Mouse (Mus musculus): ENCODE measurements around the gene Ehf. TPM values are rescaled to one million over a fixed set of nuclear protein-coding genes. Genes with fewer than 3 reads are reported as not detected.
A peak's percentile ranks its signal among the peaks of the same experiment; 100 is the strongest.

Gene Ehf
- total RNA-seq (2014; rRNA removed; ENCODE audit: low replicate concordance): 3.7 and 4.6 TPM in 2 replicates
- polyA plus RNA-seq (2015; fragmentation: Nextera tagmentation; extraction: Ambion mirVana): 0.23 TPM in 1 of 2 replicates, not detected in the other

DNA sequence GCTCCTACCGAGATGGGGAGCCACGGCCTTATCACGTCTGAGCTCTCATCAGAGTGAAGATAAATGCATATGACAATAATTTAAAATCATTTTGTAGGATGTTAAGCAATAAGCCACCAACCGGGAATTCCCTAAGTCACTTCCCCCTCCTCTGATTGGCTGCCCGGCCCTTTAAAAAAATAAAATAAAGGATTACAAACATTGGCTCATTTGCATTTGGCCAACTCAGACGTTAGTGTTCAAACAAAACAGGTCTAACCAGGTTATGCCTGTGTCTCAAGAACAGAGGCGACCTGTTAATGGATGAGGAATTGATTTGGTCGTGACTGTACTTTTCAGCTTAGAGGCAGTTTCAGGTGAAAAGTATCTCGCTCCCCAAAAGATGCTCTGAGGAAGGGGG is at the start of gene Ehf:
Gene Ehf, minus strand, starts transcription at position 147 of the 400 bp plus-strand sequence.
- TF ChIP-seq CTCF (IDR thresholded peaks at IDR 0.05; ENCODE audit: low read depth) (no peak), EP300 (IDR thresholded peaks at IDR 0.05; ENCODE audit: low read depth) (no peak)
- no peak for ATAC-seq (ENCODE audit: insufficient read depth, low read depth)
- WGBS: 36% methylated on average over 9 of the region's 9 CpGs

GRCm38 (mm10) chr2:103347417-103347891 is 44.4 kb upstream of the Ehf start:
- DNase-seq (ENCODE audit: low spot score): peak; percentile 63
- no peak for ATAC-seq (ENCODE audit: insufficient read depth, low read depth)
- Histone ChIP-seq H3K4me1 (ENCODE audit: control insufficient read depth, insufficient read depth) (no peaks in the 10 kb centered on the region), H3K27ac (ENCODE audit: low read depth) (no peak overlapping the region), H3K36me3 (replicated peaks; ENCODE audit: control insufficient read depth, insufficient read depth, low read length) (no peaks in the 10 kb centered on the region), H3K9ac (replicated peaks; ENCODE audit: low read depth, low read length) (no peak overlapping the region), H3K27me3 (ENCODE audit: control insufficient read depth, insufficient read depth, low read length) (no peaks in the 10 kb centered on the region), H3K4me3 (ENCODE audit: low read depth, low read length) (no peak overlapping the region), H3K4me2 (ENCODE audit: low read depth, low read length) (peak overlapping the region; percentile 28; the same call in 1 of the 2 replicates), H3K9me3 (replicated peaks; ENCODE audit: control insufficient read depth, low read length) (no peaks in the 10 kb centered on the region)
- 3% methylated on average over 5 of the region's 5 CpGs for WGBS
- no peak for TF ChIP-seq EP300 (IDR thresholded peaks at IDR 0.05; ENCODE audit: low read depth)
- peak; percentile 93 for TF ChIP-seq CTCF (IDR thresholded peaks at IDR 0.05; ENCODE audit: low read depth)

More for the DNA sequence above, at the start of gene Ehf:
- Histone ChIP-seq H3K4me1 (ENCODE audit: control insufficient read depth, insufficient read depth) (no peaks in the 10 kb centered on the region), H3K27ac (ENCODE audit: low read depth) (no peak within 1 kb of the TSS), H3K4me3 (ENCODE audit: low read depth, low read length) (no peak within 1 kb of the TSS), H3K9me3 (replicated peaks; ENCODE audit: control insufficient read depth, low read length) (no peaks in the 10 kb centered on the region), H3K27me3 (ENCODE audit: control insufficient read depth, insufficient read depth, low read length) (peaks cover 3% of the 10 kb centered on the region; the same call in 1 of the 2 replicates), H3K36me3 (replicated peaks; ENCODE audit: control insufficient read depth, insufficient read depth, low read length) (no peaks in the 10 kb centered on the region), H3K4me2 (ENCODE audit: low read depth, low read length) (no peak within 1 kb of the TSS), H3K9ac (replicated peaks; ENCODE audit: low read depth, low read length) (no peak within 1 kb of the TSS)
- DNase-seq (ENCODE audit: low spot score): no peak

GRCm38 (mm10) chr2:103346751-103347289 is 43.7 kb upstream of the Ehf start:
- 72% methylated on average over 3 of the region's 3 CpGs for WGBS
- ATAC-seq (ENCODE audit: insufficient read depth, low read depth): no peak
- no peak overlapping the region for H3K4me2 ChIP-seq (ENCODE audit: low read depth, low read length)
- no peaks in the 10 kb centered on the region for H3K9me3 ChIP-seq (replicated peaks; ENCODE audit: control insufficient read depth, low read length)
- no peak overlapping the region for H3K4me3 ChIP-seq (ENCODE audit: low read depth, low read length)
- DNase-seq (ENCODE audit: low spot score): no peak
- H3K9ac ChIP-seq (replicated peaks; ENCODE audit: low read depth, low read length): no peak overlapping the region
- no peak overlapping the region for H3K27ac ChIP-seq (ENCODE audit: low read depth)
- no peaks in the 10 kb centered on the region for H3K4me1 ChIP-seq (ENCODE audit: control insufficient read depth, insufficient read depth)
- H3K36me3 ChIP-seq (replicated peaks; ENCODE audit: control insufficient read depth, insufficient read depth, low read length): no peaks in the 10 kb centered on the region
- H3K27me3 ChIP-seq (ENCODE audit: control insufficient read depth, insufficient read depth, low read length): no peaks in the 10 kb centered on the region
- TF ChIP-seq CTCF (IDR thresholded peaks at IDR 0.05; ENCODE audit: low read depth): no peak

GRCm38 (mm10) chr2:103343611-103344010 is 40.5 kb upstream of the Ehf start:
- 69% methylated on average over 7 of the region's 7 CpGs for WGBS
- no peak overlapping the region for H3K4me2 ChIP-seq (ENCODE audit: low read depth, low read length)
- no peak overlapping the region for H3K27ac ChIP-seq (ENCODE audit: low read depth)
- H3K36me3 ChIP-seq (replicated peaks; ENCODE audit: control insufficient read depth, insufficient read depth, low read length): no peaks in the 10 kb centered on the region
- DNase-seq (ENCODE audit: low spot score) (no peak), ATAC-seq (ENCODE audit: insufficient read depth, low read depth) (no peak)
- H3K27me3 ChIP-seq (ENCODE audit: control insufficient read depth, insufficient read depth, low read length): no peaks in the 10 kb centered on the region
- no peaks in the 10 kb centered on the region for H3K4me1 ChIP-seq (ENCODE audit: control insufficient read depth, insufficient read depth)
- TF ChIP-seq EP300 (IDR thresholded peaks at IDR 0.05; ENCODE audit: low read depth): no peak
- TF ChIP-seq CTCF (IDR thresholded peaks at IDR 0.05; ENCODE audit: low read depth): no peak
- no peak overlapping the region for H3K9ac ChIP-seq (replicated peaks; ENCODE audit: low read depth, low read length)
- no peaks in the 10 kb centered on the region for H3K9me3 ChIP-seq (replicated peaks; ENCODE audit: control insufficient read depth, low read length)
- no peak overlapping the region for H3K4me3 ChIP-seq (ENCODE audit: low read depth, low read length)

GRCm38 (mm10) chr2:103342123-103342522 is 39.0 kb upstream of the Ehf start:
- Histone ChIP-seq H3K4me1 (ENCODE audit: control insufficient read depth, insufficient read depth) (no peaks in the 10 kb centered on the region), H3K27me3 (ENCODE audit: control insufficient read depth, insufficient read depth, low read length) (no peaks in the 10 kb centered on the region), H3K9ac (replicated peaks; ENCODE audit: low read depth, low read length) (no peak overlapping the region), H3K4me3 (ENCODE audit: low read depth, low read length) (no peak overlapping the region), H3K36me3 (replicated peaks; ENCODE audit: control insufficient read depth, insufficient read depth, low read length) (no peaks in the 10 kb centered on the region), H3K9me3 (replicated peaks; ENCODE audit: control insufficient read depth, low read length) (no peaks in the 10 kb centered on the region), H3K4me2 (ENCODE audit: low read depth, low read length) (no peak overlapping the region), H3K27ac (ENCODE audit: low read depth) (no peak overlapping the region)
- no peak for ATAC-seq (ENCODE audit: insufficient read depth, low read depth)
- TF ChIP-seq EP300 (IDR thresholded peaks at IDR 0.05; ENCODE audit: low read depth) (no peak), CTCF (IDR thresholded peaks at IDR 0.05; ENCODE audit: low read depth) (no peak)
- DNase-seq (ENCODE audit: low spot score): no peak
- WGBS: 89% methylated on average over 1 of the region's 1 CpGs

All from heart, postnatal 0 days (tissue).